In the genomic region with DNA sequence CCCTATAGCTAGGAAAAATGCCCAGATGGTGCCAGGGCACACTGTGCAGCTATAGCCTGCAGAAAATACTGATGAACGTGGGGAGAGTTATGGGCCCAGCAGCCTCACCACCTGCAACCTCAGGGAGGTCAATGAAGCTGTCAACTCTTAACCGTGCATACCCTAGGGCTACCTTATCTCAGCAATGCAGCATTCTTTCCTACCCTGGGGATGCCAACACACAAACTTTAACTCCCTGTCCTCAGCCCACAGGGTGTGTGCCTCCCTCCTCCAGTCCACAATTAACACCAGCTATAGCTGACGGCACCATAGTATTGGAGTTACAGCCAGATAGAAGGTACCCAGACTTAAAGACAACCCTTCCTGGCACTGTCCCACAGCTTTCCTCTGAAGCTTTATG, we compare ENCODE assay signal across 18 mouse cellular contexts. TPM values are rescaled to one million over a fixed set of nuclear protein-coding genes. Genes with fewer than 3 reads are reported as not detected.
DNase-seq lines count a peak whose midpoint lies in the region; ATAC-seq and TF ChIP-seq lines count a peak whose summit lies in the region.
"Had no signal": no experiment of that assay in that cellular context is flagged by ENCODE, and none has a peak within 500 bp of the region (broad histone marks: within the 10 kb centered on the region; RNA-seq: fewer than 3 reads in every experiment).

No protein-coding gene starts in this region.

- H3K4me1 ChIP-seq in heart, embryonic 12.5 days (replicated peaks): peaks cover 20% of the 10 kb centered on the region
- no peaks in the 10 kb centered on the region for H3K4me1 ChIP-seq in embryonic facial prominence, embryonic 10.5 days
- peaks cover 19% of the 10 kb centered on the region for H3K4me1 ChIP-seq in heart, embryonic 16.5 days (ENCODE audit: control insufficient read depth, insufficient read depth, low read length)
- peaks cover 3 to 27% of the 10 kb centered on the region in 2 experiments for H3K4me1 ChIP-seq in liver, embryonic 14.5 days (replicated peaks; ENCODE audit: control insufficient read depth in 2 of 2, insufficient read depth in 2 of 2, low read length in 1 of 2)
- no peaks in the 10 kb centered on the region for H3K4me1 ChIP-seq in midbrain, embryonic 10.5 days

- H3K9me3 ChIP-seq in heart, embryonic 12.5 days (replicated peaks): no peaks in the 10 kb centered on the region
- H3K9me3 ChIP-seq in embryonic facial prominence, embryonic 10.5 days: no peaks in the 10 kb centered on the region
- no peaks in the 10 kb centered on the region for H3K9me3 ChIP-seq in heart, embryonic 16.5 days (replicated peaks; ENCODE audit: control insufficient read depth, low read length)
- H3K9me3 ChIP-seq in liver, embryonic 14.5 days (ENCODE audit: control insufficient read depth, low read length): no peaks in the 10 kb centered on the region
- no peaks in the 10 kb centered on the region for H3K9me3 ChIP-seq in midbrain, embryonic 10.5 days (replicated peaks)

- no peak for TF ChIP-seq CTCF in liver, embryonic 14.5 days (IDR thresholded peaks at IDR 0.05; ENCODE audit: low read depth)

- H3K9ac ChIP-seq in heart, embryonic 12.5 days: no peak overlapping the region
- no peak overlapping the region; the same call in 1 of the 2 replicates for H3K9ac ChIP-seq in heart, embryonic 16.5 days (ENCODE audit: low read length)
- no peak overlapping the region for H3K9ac ChIP-seq in liver, embryonic 14.5 days (replicated peaks)
- H3K9ac ChIP-seq: forebrain, postnatal 0 days had no signal

- ATAC-seq in heart, embryonic 12.5 days (ENCODE audit: insufficient number of reproducible peaks, low FRiP score): peak; percentile 64; the same call in 1 of the 2 replicates
- peak; percentile 72 for ATAC-seq in heart, embryonic 16.5 days (replicated peaks; ENCODE audit: extremely low read depth, insufficient read depth, low FRiP score)
- ATAC-seq in liver, embryonic 14.5 days (ENCODE audit: insufficient read depth): peak; percentile 78
- ATAC-seq: forebrain, postnatal 0 days; inflammation-experienced regulatory T-cells, adult 6 months; Patski had no signal

- H3K36me3 ChIP-seq in heart, embryonic 12.5 days: peaks cover 29% of the 10 kb centered on the region
- peaks cover 12% of the 10 kb centered on the region; the same call in 1 of the 2 replicates for H3K36me3 ChIP-seq in embryonic facial prominence, embryonic 10.5 days (replicated peaks)
- 0 out of 2 replicates have a peak, but pooled peaks cover 2% of the 10 kb centered on the region for H3K36me3 ChIP-seq in heart, embryonic 16.5 days (ENCODE audit: control insufficient read depth, insufficient read depth)
- peaks cover 14% of the 10 kb centered on the region for H3K36me3 ChIP-seq in liver, embryonic 14.5 days (replicated peaks; ENCODE audit: control insufficient read depth, insufficient read depth, low read depth)
- peaks cover 29% of the 10 kb centered on the region for H3K36me3 ChIP-seq in midbrain, embryonic 10.5 days

- WGBS in heart, embryonic 12.5 days: 34% methylated on average over 3 of the region's 3 CpGs
- 74% methylated on average over 3 of the region's 3 CpGs for WGBS in embryonic facial prominence, embryonic 10.5 days
- WGBS in heart, embryonic 16.5 days: 37% methylated on average over 3 of the region's 3 CpGs
- 13% methylated on average over 3 of the region's 3 CpGs for WGBS in liver, embryonic 14.5 days (ENCODE audit: insufficient replicate concordance)
- WGBS in midbrain, embryonic 10.5 days: 93% methylated on average over 3 of the region's 3 CpGs

- H3K4me2 ChIP-seq in heart, embryonic 12.5 days: no peak overlapping the region
- no peak overlapping the region for H3K4me2 ChIP-seq in heart, embryonic 16.5 days (ENCODE audit: low read depth, low read length)
- no peak overlapping the region for H3K4me2 ChIP-seq in liver, embryonic 14.5 days (ENCODE audit: low read depth)

- peak overlapping the region; percentile 45; the same call in 1 of the 2 replicates for H3K27ac ChIP-seq in heart, embryonic 12.5 days (ENCODE audit: poor library complexity, severe bottlenecking)
- H3K27ac ChIP-seq in embryonic facial prominence, embryonic 10.5 days (replicated peaks): 0 out of 2 replicates have a peak overlapping the region, but pooled peaks have one; percentile 6
- H3K27ac ChIP-seq in heart, embryonic 16.5 days (ENCODE audit: low read length): peak overlapping the region; percentile 83
- no peak overlapping the region; the same call in 1 of the 2 replicates for H3K27ac ChIP-seq in liver, embryonic 14.5 days
- H3K27ac ChIP-seq in midbrain, embryonic 10.5 days (replicated peaks): no peak overlapping the region
- H3K27ac ChIP-seq: kidney, postnatal 0 days had no signal

- no peak overlapping the region for H3K4me3 ChIP-seq in heart, embryonic 12.5 days
- no peak overlapping the region for H3K4me3 ChIP-seq in embryonic facial prominence, embryonic 10.5 days
- no peak overlapping the region for H3K4me3 ChIP-seq in heart, embryonic 16.5 days (ENCODE audit: low read length)
- no peak overlapping the region for H3K4me3 ChIP-seq in liver, embryonic 14.5 days (ENCODE audit: insufficient read depth in 1 of 2, low read depth in 2 of 2, low read length in 2 of 2)
- no peak overlapping the region for H3K4me3 ChIP-seq in midbrain, embryonic 10.5 days

- no peak for DNase-seq in heart, postnatal 36 days
- DNase-seq in embryonic facial prominence, embryonic 10.5 days (ENCODE audit: low spot score): no peak
- no peak for DNase-seq in liver, embryonic 14.5 days (ENCODE audit: low read depth in 3 of 3, low spot score in 3 of 3)
- DNase-seq in cerebellum, postnatal 36 days: no peak
- no peak for DNase-seq in kidney, postnatal 36 days
- no peak for DNase-seq in midbrain, embryonic 10.5 days (ENCODE audit: low spot score)
- DNase-seq: cerebellum, adult 11-12 months; forebrain, postnatal 0 days; lung, adult 18-20 months; lung, postnatal 36 days; midbrain, embryonic 14.5 days; right cerebral cortex, postnatal 14 days; thymus, adult 2 months had no signal

- intact Hi-C loops in heart, postnatal 36 days (cut with DNase I): no loop called here

- H3K27me3 ChIP-seq in heart, embryonic 12.5 days (replicated peaks): no peaks in the 10 kb centered on the region
- H3K27me3 ChIP-seq in embryonic facial prominence, embryonic 10.5 days (replicated peaks; ENCODE audit: low read depth, poor library complexity, severe bottlenecking): no peaks in the 10 kb centered on the region
- no peaks in the 10 kb centered on the region for H3K27me3 ChIP-seq in heart, embryonic 16.5 days (ENCODE audit: control insufficient read depth, insufficient read depth, low read length)
- H3K27me3 ChIP-seq in liver, embryonic 14.5 days (ENCODE audit: control insufficient read depth, insufficient read depth, low read length): no peaks in the 10 kb centered on the region
- no peaks in the 10 kb centered on the region for H3K27me3 ChIP-seq in midbrain, embryonic 10.5 days (ENCODE audit: low read depth, poor library complexity, severe bottlenecking)
- H3K27me3 ChIP-seq: Patski had no signal

- TF ChIP-seq EP300 in liver, embryonic 14.5 days (IDR thresholded peaks at IDR 0.05; ENCODE audit: low read depth): no peak; the same call in 1 of the 2 replicates

RNA-seq across cellular contexts. Expression of gene Chid1, which starts 20.7 kb away (rescaled TPM):
- polyA plus RNA-seq in heart, embryonic 12.5 days (2016; fragmentation: Nextera tagmentation; extraction: Ambion mirVana): 35.9 and 38.6 TPM in 2 replicates
- total RNA-seq in heart, postnatal 36 days (2021): 10 to 100 TPM; 43.2 to 48.5 TPM
- polyA plus RNA-seq in embryonic facial prominence, embryonic 10.5 days (2016; fragmentation: Nextera tagmentation; extraction: Ambion mirVana): 23.8 and 24.3 TPM in 2 replicates
- 33.3 and 34.2 TPM in 2 replicates for polyA plus RNA-seq in heart, embryonic 16.5 days (2015; fragmentation: Nextera tagmentation; extraction: Ambion mirVana)
- 6.3 and 12.1 TPM in 2 replicates for polyA plus RNA-seq in liver, embryonic 14.5 days (2012; rRNA removed)
- 23.0 and 24.2 TPM in 2 replicates for polyA plus RNA-seq in liver, embryonic 14.5 days (2014; fragmentation: Nextera tagmentation; extraction: Ambion mirVana)
- 25.0 and 29.4 TPM in 2 replicates for polyA plus RNA-seq in midbrain, embryonic 10.5 days (2016; fragmentation: Nextera tagmentation; extraction: Ambion mirVana)

RNA-seq across cellular contexts. Expression of gene Ap2a2, which starts 43.0 kb away (rescaled TPM):
- polyA plus RNA-seq in heart, embryonic 12.5 days (2016; fragmentation: Nextera tagmentation; extraction: Ambion mirVana): 70.2 and 70.7 TPM in 2 replicates
- 10 to 100 TPM; 54.9 to 57.6 TPM for total RNA-seq in heart, postnatal 36 days (2021)
- 98.1 and 99.2 TPM in 2 replicates for polyA plus RNA-seq in embryonic facial prominence, embryonic 10.5 days (2016; fragmentation: Nextera tagmentation; extraction: Ambion mirVana)
- 54.1 and 54.9 TPM in 2 replicates for polyA plus RNA-seq in heart, embryonic 16.5 days (2015; fragmentation: Nextera tagmentation; extraction: Ambion mirVana)
- 19.8 and 21.0 TPM in 2 replicates for polyA plus RNA-seq in liver, embryonic 14.5 days (2012; rRNA removed)
- 43.2 and 51.2 TPM in 2 replicates for polyA plus RNA-seq in liver, embryonic 14.5 days (2014; fragmentation: Nextera tagmentation; extraction: Ambion mirVana)
- polyA plus RNA-seq in midbrain, embryonic 10.5 days (2016; fragmentation: Nextera tagmentation; extraction: Ambion mirVana): 104 and 112 TPM in 2 replicates

RNA-seq across cellular contexts. Expression of gene Tspan4, which starts 43.9 kb away (rescaled TPM):
- 57.5 and 57.6 TPM in 2 replicates for polyA plus RNA-seq in heart, embryonic 12.5 days (2016; fragmentation: Nextera tagmentation; extraction: Ambion mirVana)
- total RNA-seq in heart, postnatal 36 days (2021): 10 to 100 TPM; 27.3 to 44.1 TPM
- 32.6 and 34.2 TPM in 2 replicates for polyA plus RNA-seq in embryonic facial prominence, embryonic 10.5 days (2016; fragmentation: Nextera tagmentation; extraction: Ambion mirVana)
- polyA plus RNA-seq in heart, embryonic 16.5 days (2015; fragmentation: Nextera tagmentation; extraction: Ambion mirVana): 61.0 and 61.5 TPM in 2 replicates
- polyA plus RNA-seq in liver, embryonic 14.5 days (2012; rRNA removed): 32.1 and 37.4 TPM in 2 replicates
- 42.1 and 43.0 TPM in 2 replicates for polyA plus RNA-seq in liver, embryonic 14.5 days (2014; fragmentation: Nextera tagmentation; extraction: Ambion mirVana)
- polyA plus RNA-seq in midbrain, embryonic 10.5 days (2016; fragmentation: Nextera tagmentation; extraction: Ambion mirVana): 33.3 and 38.7 TPM in 2 replicates

RNA-seq across cellular contexts. Expression of gene Polr2l, which starts 44.0 kb away (rescaled TPM):
- polyA plus RNA-seq in heart, embryonic 12.5 days (2016; fragmentation: Nextera tagmentation; extraction: Ambion mirVana): 60.7 and 64.7 TPM in 2 replicates
- 10 to 100 TPM; 76.0 to 83.7 TPM for total RNA-seq in heart, postnatal 36 days (2021)
- 84.0 and 86.0 TPM in 2 replicates for polyA plus RNA-seq in embryonic facial prominence, embryonic 10.5 days (2016; fragmentation: Nextera tagmentation; extraction: Ambion mirVana)
- polyA plus RNA-seq in heart, embryonic 16.5 days (2015; fragmentation: Nextera tagmentation; extraction: Ambion mirVana): 56.7 and 61.5 TPM in 2 replicates
- polyA plus RNA-seq in liver, embryonic 14.5 days (2012; rRNA removed): 10.9 and 24.6 TPM in 2 replicates
- 52.4 and 54.7 TPM in 2 replicates for polyA plus RNA-seq in liver, embryonic 14.5 days (2014; fragmentation: Nextera tagmentation; extraction: Ambion mirVana)
- 82.1 and 85.0 TPM in 2 replicates for polyA plus RNA-seq in midbrain, embryonic 10.5 days (2016; fragmentation: Nextera tagmentation; extraction: Ambion mirVana)

RNA-seq across cellular contexts. Expression of gene Cd151, which starts 51.7 kb away (rescaled TPM):
- polyA plus RNA-seq in heart, embryonic 12.5 days (2016; fragmentation: Nextera tagmentation; extraction: Ambion mirVana): 27.4 and 30.6 TPM in 2 replicates
- 100 to 1,000 TPM; 299 to 300 TPM for total RNA-seq in heart, postnatal 36 days (2021)
- 20.6 and 22.4 TPM in 2 replicates for polyA plus RNA-seq in embryonic facial prominence, embryonic 10.5 days (2016; fragmentation: Nextera tagmentation; extraction: Ambion mirVana)
- 42.2 and 44.0 TPM in 2 replicates for polyA plus RNA-seq in heart, embryonic 16.5 days (2015; fragmentation: Nextera tagmentation; extraction: Ambion mirVana)
- polyA plus RNA-seq in liver, embryonic 14.5 days (2012; rRNA removed): 20.0 and 22.0 TPM in 2 replicates
- 12.8 and 13.8 TPM in 2 replicates for polyA plus RNA-seq in liver, embryonic 14.5 days (2014; fragmentation: Nextera tagmentation; extraction: Ambion mirVana)
- polyA plus RNA-seq in midbrain, embryonic 10.5 days (2016; fragmentation: Nextera tagmentation; extraction: Ambion mirVana): 17.3 and 17.6 TPM in 2 replicates

Comparison
In these comparisons a context has a peak if more than half of its experiments do, and no peak if none do; other contexts are left out.
1. H3K27ac ChIP-seq: peak in heart, embryonic 12.5 days (single experiment), embryonic facial prominence, embryonic 10.5 days (single experiment) and heart, embryonic 16.5 days (single experiment); none in liver, embryonic 14.5 days (single experiment) and midbrain, embryonic 10.5 days (single experiment).
2. Peak in every context shown above with its lines, with median percentiles within 50 percentile points of each other: ATAC-seq.